Mouse (Mus musculus): Measurements from ENCODE around the gene Prpf6.
A peak's percentile ranks its signal among the peaks of the same experiment; 100 is the strongest.

The Prpf6 gene

GRCm38 (mm10) chr2:181598454-181599351 lies 7.0 kb downstream of the Prpf6 start, which contains the start of gene Samd10:
Gene Samd10 (minus strand): TSS chr2:181599212.
- peak; percentile 78 for DNase-seq

GRCm38 (mm10) chr2:181600226-181600758 lies 8.6 kb downstream of the Prpf6 start:
- DNase-seq, result peak; percentile 23

GRCm38 (mm10) chr2:181600828-181601750 lies 9.4 kb downstream of the Prpf6 start:
- peak; percentile 97 for DNase-seq

- no peak for DNase-seq
Measured at GRCm38 (mm10) chr2:181601751-181602145, 10.1 kb downstream of the Prpf6 start.

- no peak for DNase-seq
Measured at GRCm38 (mm10) chr2:181602367-181602766, 10.7 kb downstream of the Prpf6 start.

GRCm38 (mm10) chr2:181618761-181619495 lies 27.3 kb downstream of the Prpf6 start:
- DNase-seq, result no peak

- DNase-seq, result peak; percentile 33
Measured at GRCm38 (mm10) chr2:181623401-181623800, 31.7 kb downstream of the Prpf6 start.

GRCm38 (mm10) chr2:181628471-181628870 lies 36.8 kb downstream of the Prpf6 start:
- no peak for DNase-seq

- DNase-seq, result no peak
Measured at GRCm38 (mm10) chr2:181632624-181633023, 41.0 kb downstream of the Prpf6 start.

GRCm38 (mm10) chr2:181635865-181636264 lies 44.2 kb downstream of the Prpf6 start:
- no peak for DNase-seq

GRCm38 (mm10) chr2:181644361-181644760 lies 52.7 kb downstream of the Prpf6 start:
- peak; percentile 54 for DNase-seq

GRCm38 (mm10) chr2:181645666-181646065 lies 54.0 kb downstream of the Prpf6 start:
- DNase-seq, result no peak

GRCm38 (mm10) chr2:181646626-181647472 lies 55.2 kb downstream of the Prpf6 start:
- DNase-seq, result no peak

- DNase-seq, result no peak
Measured at GRCm38 (mm10) chr2:181648926-181649325, 57.3 kb downstream of the Prpf6 start.

GRCm38 (mm10) chr2:181653065-181653464 lies 61.4 kb downstream of the Prpf6 start:
- DNase-seq, result no peak

GRCm38 (mm10) chr2:181653523-181653922 lies 61.9 kb downstream of the Prpf6 start:
- DNase-seq, result no peak

GRCm38 (mm10) chr2:181656734-181657133 lies 65.1 kb downstream of the Prpf6 start, which contains the start of gene Gm29797:
Gene Gm29797 (plus strand): TSS chr2:181657034.
- no peak for DNase-seq

- DNase-seq, result no peak
Measured at GRCm38 (mm10) chr2:181657441-181657840, 65.8 kb downstream of the Prpf6 start.

GRCm38 (mm10) chr2:181658528-181658927 lies 66.9 kb downstream of the Prpf6 start:
- DNase-seq, result no peak

- peak; percentile 75 for DNase-seq
Measured at GRCm38 (mm10) chr2:181658930-181659555, 67.4 kb downstream of the Prpf6 start.

- DNase-seq, result peak; percentile 87
Measured at GRCm38 (mm10) chr2:181659609-181660055, 68.0 kb downstream of the Prpf6 start.

All from kidney, adult 18-20 months (tissue).